Mouse (Mus musculus) spleen, adult 2 months (tissue): Measurements from ENCODE around the gene Morn4.

Experiments used
- CTCF ChIP-seq: fragments of 200-500 bp; IDR thresholded peaks from 2 replicates; pipeline ENCODE4 v1.5.1; 2011; ENCODE audit warnings: mild to moderate bottlenecking, inconsistent platforms; ENCODE audit not compliant: insufficient read depth, insufficient read length, insufficient replicate concordance; ENCODE audit errors: extremely low read depth
- POLR2A ChIP-seq: fragments of 200-500 bp; IDR thresholded peaks from 2 replicates; pipeline ENCODE4 v1.6.1; 2011; ENCODE audit warnings: low read depth, low read length, inconsistent platforms

DNA sequence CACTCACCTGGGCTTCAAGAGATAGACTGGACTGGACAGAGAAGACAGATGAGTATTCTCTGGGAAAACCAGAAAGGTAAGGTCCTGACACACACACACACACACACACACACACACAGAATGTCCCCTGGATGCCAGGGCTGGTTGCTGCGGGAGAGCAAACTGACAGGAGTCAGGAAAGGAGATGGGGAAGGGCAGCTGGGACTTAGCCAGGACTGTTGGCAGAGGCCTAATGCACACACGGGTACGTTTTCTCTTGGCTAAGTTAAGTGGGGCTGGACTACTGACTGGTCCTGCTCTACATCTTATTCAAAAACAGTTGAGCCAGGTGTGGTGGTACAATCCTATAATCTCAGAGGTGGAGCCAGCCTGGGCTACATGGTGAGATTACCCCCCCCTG is 49.8 kb downstream of the Morn4 start:
- TF ChIP-seq CTCF (no peak), POLR2A (no peak)
